Mouse (Mus musculus) gastrocnemius, postnatal 25 days (tissue): Measurements from ENCODE around the gene Meig1. TPM values are rescaled to one million over a fixed set of nuclear protein-coding genes. Genes with fewer than 3 reads are reported as not detected.

ENCODE experiments used
- total RNA-seq, 2 experiments: library from RNA; stranded (reverse); gene quantifications; 1 replicate in 1 of 2; 2 replicates in 1 of 2; pipeline ENCODE4 v1.2.3; 2021

Meig1 gene
- total RNA-seq, 2 experiments from 2014 or later, result not detected

Other genes with a start within 250 kb of the Meig1 start
- gene Nmt2, start 138.4 kb downstream of the Meig1 start, total RNA-seq, result 1 to 10 TPM; 8.1 to 8.5 TPM
- gene Rpp38, start 90.0 kb downstream of the Meig1 start, total RNA-seq, result 1 to 10 TPM; 4.6 to 5.3 TPM
- gene Acbd7, start 86.5 kb downstream of the Meig1 start, total RNA-seq, result under 1 TPM in 1 of 2 experiments, not detected in 1; 0.59 TPM
- not detected for gene Olah, start 25.4 kb downstream of the Meig1 start, total RNA-seq
- 1 to 10 TPM; 1.8 to 3.0 TPM for gene Dclre1c, start 1.5 kb upstream of the Meig1 start, total RNA-seq
- under 1 TPM; 0.72 to 0.84 TPM for gene Suv39h2, start 52.4 kb upstream of the Meig1 start, total RNA-seq
- gene Gm45902, start 90.1 kb upstream of the Meig1 start, total RNA-seq, result under 1 TPM; 0.75 to 0.97 TPM
- gene Hspa14, start 90.2 kb upstream of the Meig1 start, total RNA-seq, result 10 to 100 TPM; 12.6 to 13.2 TPM
- 10 to 100 TPM; 32.7 to 39.1 TPM for gene Cdnf, start 90.4 kb upstream of the Meig1 start, total RNA-seq
- gene Fam107b, start 147.8 kb upstream of the Meig1 start, total RNA-seq, result 1 to 10 TPM; 2.2 to 2.7 TPM